Mouse (Mus musculus): ENCODE data around the gene Ndufs3.
"Not testable (repeated sequence)": the region's sequence is repeated elsewhere in the genome, so short reads cannot be mapped to it uniquely, and the experiment has no call there.

Ndufs3 gene

DNA sequence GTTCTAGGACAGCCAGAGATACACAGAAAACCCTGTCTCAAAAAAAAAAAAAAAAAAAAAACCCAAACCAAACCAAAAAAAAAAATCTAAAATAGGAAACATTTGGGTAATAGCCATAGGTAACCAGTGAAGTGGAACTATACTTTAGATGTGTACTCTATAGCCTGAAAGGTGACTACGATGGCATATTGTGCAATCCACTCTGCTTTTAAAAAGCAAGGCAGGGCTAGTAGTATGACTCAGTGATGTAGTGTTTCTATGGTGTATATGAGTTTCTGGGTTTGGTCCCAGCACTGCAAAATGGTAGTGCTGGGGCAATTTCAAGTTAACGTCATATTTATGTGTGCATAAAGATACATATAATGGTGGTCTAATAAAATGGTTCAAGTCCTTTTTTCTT, 2.1 kb upstream of the Ndufs3 start:
- no peak for DNase-seq (ENCODE audit: low read depth, low spot score)

- no peak for DNase-seq (ENCODE audit: low read depth, low spot score)
Observed at GRCm38 (mm10) chr2:90904856-90905224, 213 bp upstream of the Ndufs3 start.

GRCm38 (mm10) chr2:90903398-90903797, 1.2 kb downstream of the Ndufs3 start:
- no peak for DNase-seq (ENCODE audit: low read depth, low spot score)

DNA sequence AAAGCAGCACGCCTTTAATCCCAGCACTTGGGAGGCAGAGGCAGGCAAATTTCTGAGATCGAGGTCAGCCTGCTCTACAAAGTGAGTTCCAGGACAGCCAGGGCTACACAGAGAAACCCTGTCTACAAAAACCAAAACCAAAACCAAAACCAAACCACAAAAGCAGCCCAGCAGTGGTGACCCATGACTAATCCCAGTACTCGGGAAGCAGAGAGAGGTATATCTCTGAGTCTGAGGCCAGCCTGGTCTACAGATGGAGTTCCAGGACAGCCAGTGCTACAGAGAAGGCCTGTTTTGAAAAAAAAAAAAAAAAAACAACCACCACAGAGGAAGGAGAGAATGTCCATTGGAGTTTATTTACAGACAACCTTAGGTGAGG, 10.3 kb downstream of the Ndufs3 start:
- DNase-seq (ENCODE audit: low read depth, low spot score): not testable (repeated sequence)

GRCm38 (mm10) chr2:90893673-90894298, 10.8 kb downstream of the Ndufs3 start:
- DNase-seq (ENCODE audit: low read depth, low spot score): peak; percentile 66

DNA sequence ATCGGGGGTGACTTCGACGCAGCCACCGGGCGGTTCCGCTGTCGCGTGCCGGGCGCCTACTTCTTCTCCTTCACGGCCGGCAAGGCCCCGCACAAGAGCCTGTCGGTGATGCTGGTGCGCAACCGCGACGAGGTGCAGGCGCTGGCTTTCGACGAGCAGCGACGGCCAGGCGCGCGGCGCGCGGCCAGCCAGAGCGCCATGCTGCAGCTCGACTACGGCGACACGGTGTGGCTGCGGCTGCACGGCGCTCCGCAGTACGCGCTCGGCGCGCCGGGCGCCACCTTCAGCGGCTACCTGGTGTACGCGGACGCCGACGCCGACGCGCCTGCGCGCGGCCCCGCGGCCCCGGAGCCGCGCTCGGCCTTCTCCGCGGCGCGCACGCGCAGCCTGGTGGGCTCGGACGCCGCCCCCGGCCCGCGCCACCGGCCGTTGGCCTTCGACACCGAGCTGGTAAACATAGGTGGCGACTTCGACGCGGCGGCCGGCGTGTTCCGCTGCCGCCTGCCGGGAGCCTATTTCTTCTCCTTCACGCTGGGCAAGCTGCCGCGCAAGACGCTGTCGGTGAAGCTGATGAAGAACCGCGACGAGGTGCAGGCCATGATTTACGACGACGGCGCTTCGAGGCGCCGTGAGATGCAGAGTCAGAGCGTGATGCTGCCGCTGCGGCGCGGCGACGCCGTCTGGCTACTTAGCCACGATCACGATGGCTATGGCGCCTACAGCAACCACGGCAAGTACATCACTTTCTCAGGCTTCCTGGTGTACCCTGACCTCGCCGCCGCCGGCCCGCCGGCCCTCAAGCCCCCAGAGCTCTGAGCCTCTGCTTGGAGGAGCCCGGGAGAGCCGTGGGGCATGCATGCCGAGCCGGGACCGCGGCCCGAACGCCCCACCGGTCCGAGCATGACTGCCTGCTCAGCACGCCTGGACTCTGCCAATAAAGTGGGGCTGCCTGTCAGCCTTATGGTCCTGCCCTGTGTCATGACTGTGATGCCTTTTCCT, 14.8 kb downstream of the Ndufs3 start:
- no peak for DNase-seq (ENCODE audit: low read depth, low spot score)

GRCm38 (mm10) chr2:90887627-90888026, 17.0 kb downstream of the Ndufs3 start:
- DNase-seq (ENCODE audit: low read depth, low spot score): no peak

DNA sequence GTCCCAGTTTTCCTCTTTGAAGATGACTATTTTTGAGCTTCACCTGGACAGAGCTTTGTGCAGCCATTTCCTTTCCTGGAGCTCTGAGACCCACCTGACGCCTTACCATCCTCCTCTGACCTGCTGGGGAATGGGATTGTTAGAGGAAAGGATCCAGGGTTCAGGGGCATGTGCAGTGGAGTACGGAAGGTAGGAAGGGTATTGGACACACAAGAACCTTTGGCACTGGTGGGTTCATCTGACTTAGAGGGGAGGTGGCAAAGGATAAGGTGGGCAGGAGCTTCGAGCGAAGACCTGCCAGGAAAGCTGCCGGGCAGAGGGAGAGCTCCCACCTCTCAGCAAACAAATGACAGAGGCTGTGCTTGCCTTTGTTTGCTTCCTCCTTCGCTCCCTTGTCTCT, 18.2 kb downstream of the Ndufs3 start:
- DNase-seq (ENCODE audit: low read depth, low spot score): no peak

- no peak for DNase-seq (ENCODE audit: low read depth, low spot score)
Observed at GRCm38 (mm10) chr2:90885218-90886041, 19.2 kb downstream of the Ndufs3 start, which contains the start of gene C1qtnf4. Gene C1qtnf4, plus strand, starts transcription at chr2:90885860.

DNA sequence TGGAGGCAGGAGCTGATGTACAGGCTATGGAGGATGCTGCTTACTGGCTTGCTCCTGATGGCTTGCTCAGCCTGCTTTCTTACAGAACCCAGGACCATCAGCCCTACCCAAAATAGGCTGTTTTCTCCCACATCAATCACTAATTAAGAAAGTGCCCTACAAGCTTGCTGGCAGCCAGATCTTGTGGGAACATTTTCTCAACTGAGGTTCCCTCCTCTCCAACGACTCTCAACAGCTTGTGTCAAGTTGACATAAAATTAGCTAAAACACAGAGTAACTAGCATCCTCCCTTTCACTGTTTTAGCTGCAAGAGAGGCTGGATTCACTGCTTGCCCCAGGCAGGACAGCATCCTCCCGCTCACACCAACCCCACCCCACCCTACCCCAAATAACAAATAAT, 22.8 kb downstream of the Ndufs3 start:
- no peak for DNase-seq (ENCODE audit: low read depth, low spot score)

GRCm38 (mm10) chr2:90880144-90880785, 24.4 kb downstream of the Ndufs3 start:
- no peak for DNase-seq (ENCODE audit: low read depth, low spot score)

- no peak for DNase-seq (ENCODE audit: low read depth, low spot score)
Observed at GRCm38 (mm10) chr2:90879419-90879818, 25.2 kb downstream of the Ndufs3 start.

DNA sequence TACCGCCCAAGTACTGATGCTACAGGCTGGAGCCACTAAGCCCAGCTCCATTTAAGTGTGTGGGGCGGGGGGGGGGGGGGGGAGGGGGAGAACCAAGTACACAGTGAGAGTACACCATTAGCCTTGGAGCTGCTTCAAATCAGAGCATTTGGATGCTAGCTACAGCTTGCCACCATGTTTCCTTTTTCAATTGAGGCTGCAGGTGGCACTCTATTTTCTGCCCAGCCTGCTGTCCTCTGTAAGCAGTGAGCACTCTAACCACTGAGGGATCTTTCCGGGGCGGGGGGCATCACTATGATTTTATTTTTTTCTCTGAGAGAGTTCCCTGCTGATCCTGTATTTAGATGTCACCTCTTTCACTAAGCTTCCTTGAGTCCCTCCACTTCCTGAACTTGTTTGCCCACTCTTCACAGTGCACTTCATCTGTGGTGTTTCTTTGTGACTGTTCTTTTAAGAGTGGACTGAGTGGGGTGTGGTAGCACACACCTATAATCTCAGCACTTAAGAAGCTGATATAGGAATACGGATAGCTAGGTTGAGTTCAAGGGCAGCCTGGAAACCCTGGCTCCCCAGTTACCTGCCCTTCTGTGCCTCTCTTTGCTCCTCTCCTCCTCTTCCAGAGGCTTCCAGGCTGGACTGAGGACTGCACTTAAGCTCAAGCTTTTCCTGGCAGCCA, 26.9 kb downstream of the Ndufs3 start:
- DNase-seq (ENCODE audit: low read depth, low spot score): no peak

- no peak for DNase-seq (ENCODE audit: low read depth, low spot score)
Observed at GRCm38 (mm10) chr2:90875239-90875638, 29.4 kb downstream of the Ndufs3 start.

DNA sequence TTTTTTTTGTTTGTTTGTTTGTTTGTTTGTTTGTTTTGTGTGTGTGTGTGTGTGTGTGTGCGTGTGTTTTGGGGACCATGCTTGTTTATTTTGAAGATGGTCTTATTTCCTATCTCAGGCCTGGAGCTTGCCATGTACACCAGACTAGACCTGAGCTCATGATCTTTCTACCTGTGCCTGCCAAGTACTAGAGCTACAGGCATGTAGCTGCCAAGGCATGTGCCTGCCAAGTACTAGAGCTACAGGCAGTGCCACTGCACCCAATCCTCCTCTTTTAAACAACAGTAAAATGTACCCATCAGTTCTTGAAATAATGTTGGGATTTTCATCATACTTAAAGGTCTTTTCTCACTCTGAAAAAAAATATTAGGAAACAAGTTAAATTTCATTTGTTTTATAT, 30.6 kb downstream of the Ndufs3 start:
- no peak for DNase-seq (ENCODE audit: low read depth, low spot score)

GRCm38 (mm10) chr2:90871180-90871961, 33.3 kb downstream of the Ndufs3 start:
- DNase-seq (ENCODE audit: low read depth, low spot score): no peak

DNA sequence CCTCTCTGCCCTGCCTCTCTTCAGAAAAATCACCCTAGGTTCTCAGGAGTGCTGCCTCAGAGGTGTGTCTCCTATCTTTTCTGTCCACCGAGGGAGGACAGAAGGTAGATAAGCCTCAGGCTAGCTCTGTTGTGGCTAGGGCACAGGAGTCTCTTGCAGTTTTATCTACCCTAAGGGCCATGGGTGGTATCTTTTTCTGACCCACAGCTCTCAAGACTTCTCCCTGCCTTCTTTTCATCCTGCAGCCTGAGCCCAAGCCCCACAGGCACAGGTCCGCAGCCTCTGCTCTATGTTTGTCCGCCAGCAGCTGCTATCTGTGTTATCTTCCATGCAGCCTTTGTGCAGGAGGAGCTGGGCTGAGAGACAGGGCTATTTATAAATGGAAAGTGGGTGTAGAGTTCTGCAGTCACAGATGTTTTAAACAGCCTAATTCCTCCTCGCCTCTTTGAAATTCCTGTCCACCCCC, 34.5 kb downstream of the Ndufs3 start:
- no peak for DNase-seq (ENCODE audit: low read depth, low spot score)

DNA sequence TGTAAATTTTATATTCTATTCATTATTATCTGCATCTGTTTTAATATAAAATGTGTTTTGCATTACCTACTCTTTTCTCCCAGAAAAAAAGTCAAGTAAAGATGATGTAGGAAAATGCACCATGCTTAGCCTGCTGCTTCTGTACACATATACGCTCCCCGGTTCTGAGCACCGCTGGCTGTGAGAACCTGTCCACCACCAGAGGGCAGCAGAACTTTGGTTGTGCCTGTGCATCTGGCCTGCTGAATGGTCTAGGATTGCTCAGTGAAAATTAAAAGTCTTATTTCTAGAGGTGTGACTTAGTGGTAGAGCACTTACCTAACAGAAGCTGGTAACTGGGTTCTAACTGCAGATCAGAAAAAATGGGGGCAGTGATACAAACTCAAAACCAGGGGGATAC, 38.1 kb downstream of the Ndufs3 start:
- DNase-seq (ENCODE audit: low read depth, low spot score): peak; percentile 73

- no peak for DNase-seq (ENCODE audit: low read depth, low spot score)
Observed at GRCm38 (mm10) chr2:90864184-90864583, 40.4 kb downstream of the Ndufs3 start.

DNA sequence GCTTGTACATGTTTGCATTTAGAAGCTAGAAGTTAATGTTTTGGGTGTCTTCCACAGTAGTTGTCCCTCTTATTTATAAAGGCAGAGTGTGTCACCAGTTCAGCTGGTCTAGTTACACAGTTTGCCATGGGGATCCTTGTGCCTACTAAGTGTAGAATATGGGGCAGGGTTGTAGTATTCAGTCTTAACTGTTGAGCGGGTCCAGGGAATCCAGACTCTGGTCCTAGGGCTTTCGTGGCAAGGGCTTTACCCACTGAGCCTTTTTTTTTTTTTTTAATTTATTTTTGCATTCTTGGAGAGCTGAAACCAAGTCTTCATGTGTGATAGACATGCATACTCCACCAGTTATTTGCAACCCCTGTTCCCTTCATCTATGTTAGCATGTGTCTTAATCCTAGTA, 43.1 kb downstream of the Ndufs3 start:
- no peak for DNase-seq (ENCODE audit: low read depth, low spot score)

All from c-Kit-negative CD71-positive TER-119-positive erythroid progenitor cells, embryonic 14.5 days (primary cell).